Mouse (Mus musculus): ENCODE results near the gene Rap1gap. TPM values are rescaled to one million over a fixed set of nuclear protein-coding genes. Genes with fewer than 3 reads are reported as not detected.

Rap1gap gene
- 10 to 100 TPM; 14.2 to 14.8 TPM for total RNA-seq (2021)
- long read RNA-seq, experiment 1, partial matches to known transcripts: 7 of 12 reads
- long read RNA-seq, experiment 1, other reads (novel, unspliced or antisense): 4 of 12 reads
- long read RNA-seq, experiment 2, partial matches to known transcripts: 4 of 4 reads
- long read RNA-seq, experiment 2, other reads (novel, unspliced or antisense): 0 of 4 reads

DNA sequence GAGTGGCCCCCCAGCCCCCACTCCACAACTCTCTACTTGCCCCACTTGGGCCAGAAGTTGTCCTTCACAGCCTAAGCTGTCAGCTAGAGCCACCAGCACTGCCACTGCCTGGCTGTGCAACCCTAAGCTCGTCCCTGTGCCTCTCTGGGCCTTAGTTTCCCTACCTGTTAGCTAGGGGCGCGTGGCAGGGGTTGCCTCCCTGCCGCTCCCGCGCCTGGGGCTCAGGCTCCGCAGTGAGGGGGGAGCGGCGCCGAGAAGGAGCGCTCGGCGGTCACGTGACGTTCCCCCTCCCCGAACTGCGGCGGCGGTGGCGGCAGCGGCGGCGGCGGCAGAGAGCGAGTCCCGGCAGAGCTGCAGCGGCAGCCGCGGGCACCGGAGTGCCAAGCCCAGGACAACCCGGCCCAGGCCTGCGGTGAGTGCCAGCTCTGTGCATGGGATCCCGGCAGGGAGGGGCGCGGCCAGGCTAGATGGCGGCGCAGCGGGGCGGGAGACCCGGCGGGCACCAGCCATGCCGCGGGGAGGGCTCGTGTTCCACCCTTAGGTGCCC lies at the start of gene Rap1gap:
Gene Rap1gap (plus strand): TSS at position 294 of the 547 bp plus-strand sequence.
- DNase-seq: peak in 1 of 2 experiments; percentile 32

DNA sequence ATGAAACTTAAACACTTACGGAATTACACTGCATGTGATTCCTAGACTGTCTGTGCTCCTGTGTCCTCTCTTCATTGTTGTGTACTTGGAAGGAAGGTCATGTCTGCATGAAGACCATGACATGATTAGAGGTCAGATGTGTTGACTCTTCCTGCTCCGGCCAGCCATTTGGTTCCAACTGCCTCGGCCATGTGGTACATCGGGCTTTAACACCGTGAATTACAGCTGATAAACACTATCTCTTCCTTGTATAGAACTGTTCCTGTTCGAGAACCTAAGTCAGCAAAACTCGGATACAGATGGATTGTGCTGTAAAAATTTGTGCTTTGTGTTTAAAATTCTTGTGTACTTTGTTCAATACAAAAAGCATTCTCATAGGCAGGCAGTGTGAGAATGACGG lies 41.7 kb upstream of the Rap1gap start:
- DNase-seq: no peak

DNA sequence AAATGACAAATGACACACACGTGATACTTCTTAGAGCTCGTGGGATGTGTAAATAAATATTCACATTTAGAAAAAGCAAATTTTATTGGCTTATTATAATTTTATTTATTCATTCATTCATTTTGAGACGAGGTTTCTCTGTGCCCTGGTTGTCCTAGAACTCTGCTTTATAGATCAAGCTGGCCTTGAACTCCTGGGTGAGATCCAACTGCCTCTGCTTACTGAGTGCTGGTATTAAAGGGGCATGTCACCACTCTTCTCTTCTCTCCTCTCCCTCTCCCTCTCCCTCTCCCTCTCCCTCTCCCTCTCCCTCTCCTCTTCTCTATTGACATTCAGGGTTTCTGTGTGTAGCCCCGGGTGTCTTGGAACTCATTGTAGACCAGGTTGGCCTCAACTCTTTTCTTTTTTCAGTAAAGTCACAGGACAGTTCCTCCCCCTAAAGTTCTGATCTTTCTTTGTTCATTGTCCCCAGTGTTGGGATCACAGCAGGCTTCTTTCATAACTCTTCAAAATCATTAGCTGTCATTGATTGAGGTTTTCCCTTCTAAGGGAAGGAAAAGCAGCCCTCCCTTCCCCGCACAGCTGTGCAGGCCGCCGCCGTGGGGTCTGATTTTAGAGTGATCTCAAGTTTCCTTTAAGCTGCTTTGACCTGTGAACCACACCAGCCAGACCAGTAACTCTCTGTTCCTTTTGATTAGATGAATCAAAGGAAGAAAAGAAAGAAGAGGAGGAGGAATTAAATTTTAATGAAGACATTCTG lies 36.9 kb upstream of the Rap1gap start:
- DNase-seq: no peak

DNA sequence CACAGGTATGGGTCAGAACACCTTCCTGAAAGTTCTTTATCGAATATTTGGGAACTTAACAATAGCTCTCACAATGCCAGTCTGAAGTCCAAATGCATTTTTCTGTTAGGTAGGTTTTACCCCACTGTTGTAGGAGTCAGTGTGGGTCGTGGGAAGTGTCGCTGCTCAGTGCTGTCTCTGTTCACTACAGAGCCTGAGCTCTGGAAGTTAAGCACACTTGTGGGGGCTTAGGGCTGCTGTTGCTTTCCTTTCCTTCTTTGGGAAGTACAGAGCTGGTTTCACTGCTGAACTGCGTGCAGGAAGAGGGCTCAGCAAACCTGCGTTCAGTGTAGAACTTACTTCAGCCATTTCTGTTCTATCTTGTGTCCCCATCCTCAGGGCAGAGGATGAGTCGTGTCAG lies 36.1 kb upstream of the Rap1gap start:
- DNase-seq: no peak

DNA sequence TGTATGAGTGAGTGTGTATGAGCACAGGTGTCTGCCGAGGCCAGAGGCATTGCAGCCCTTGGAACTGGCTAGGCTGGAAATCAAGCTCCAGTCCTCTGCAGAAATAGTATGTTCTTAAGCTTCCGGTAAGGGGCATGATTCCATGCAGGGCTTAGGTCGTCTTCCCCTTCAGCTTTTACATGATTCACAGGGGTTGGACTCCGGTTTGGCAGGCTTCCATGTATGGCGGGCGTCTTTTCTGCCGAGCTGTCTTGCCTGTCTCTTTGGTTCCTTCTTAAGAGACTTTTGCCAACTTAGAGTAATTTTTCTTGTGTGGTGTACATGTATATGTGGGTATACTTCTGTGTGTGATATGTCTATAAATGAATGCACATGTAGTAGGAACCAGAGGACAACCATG lies 35.2 kb upstream of the Rap1gap start:
- DNase-seq: peak; percentile 12 to 20

DNA sequence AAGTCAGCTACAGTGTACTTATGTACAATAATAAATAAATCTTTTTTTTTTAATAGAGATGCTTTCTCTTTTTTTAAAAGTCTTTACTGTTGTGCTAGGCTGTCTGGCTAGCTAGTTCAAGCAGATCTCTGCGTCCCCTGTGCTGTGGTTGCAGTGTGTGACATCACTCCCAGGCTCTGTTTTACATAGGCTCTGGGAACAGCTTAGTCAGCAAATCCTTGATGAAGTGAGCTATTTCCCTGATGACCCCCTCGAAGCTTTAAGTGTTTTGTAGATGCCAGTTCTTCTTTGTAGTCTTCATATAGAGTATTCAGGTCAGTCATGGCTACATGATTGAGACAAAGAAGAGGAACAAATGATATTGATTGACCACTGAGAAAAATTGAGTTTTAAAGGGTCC lies 34.4 kb upstream of the Rap1gap start:
- DNase-seq: no peak

DNA sequence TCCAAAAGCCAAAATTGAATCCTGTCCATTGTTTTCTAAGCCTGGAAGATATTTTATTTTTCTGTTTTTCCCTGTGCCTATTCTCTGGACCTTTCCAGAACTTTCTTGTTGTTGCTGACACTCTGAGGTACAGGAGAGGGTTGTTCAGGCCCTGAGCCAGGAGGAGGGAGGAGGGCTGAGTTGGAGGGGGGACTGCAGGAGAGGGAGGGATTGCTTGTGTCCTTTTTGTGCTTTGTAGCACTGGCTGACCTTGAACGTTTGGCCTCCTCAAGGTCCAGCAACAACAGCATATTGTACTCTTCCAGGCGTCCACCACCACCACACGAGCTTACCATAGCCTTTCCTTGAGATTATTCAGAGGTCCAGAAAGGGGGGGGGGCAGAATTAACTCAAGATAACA lies 32.9 kb upstream of the Rap1gap start:
- DNase-seq: peak; percentile 13 to 14

DNA sequence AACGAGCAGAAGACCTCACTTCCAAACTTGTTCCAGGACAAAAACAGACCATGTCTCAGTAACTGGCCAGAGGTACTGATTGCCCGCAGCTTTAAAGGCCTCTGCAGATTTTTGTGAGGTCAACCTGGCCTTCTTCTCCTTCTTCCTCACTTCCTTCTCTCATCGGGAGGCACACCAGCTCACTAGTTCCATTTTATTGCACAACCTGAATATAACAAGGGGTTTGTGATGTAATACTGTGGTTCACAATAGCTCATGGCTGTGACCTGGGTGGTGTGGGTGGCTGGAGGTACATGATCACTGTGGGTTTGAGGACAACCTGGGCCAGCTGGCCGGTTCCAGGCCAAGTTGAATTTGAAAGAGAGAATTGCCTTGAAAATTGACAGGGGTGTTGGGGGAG lies 31.1 kb upstream of the Rap1gap start:
- DNase-seq: no peak

DNA sequence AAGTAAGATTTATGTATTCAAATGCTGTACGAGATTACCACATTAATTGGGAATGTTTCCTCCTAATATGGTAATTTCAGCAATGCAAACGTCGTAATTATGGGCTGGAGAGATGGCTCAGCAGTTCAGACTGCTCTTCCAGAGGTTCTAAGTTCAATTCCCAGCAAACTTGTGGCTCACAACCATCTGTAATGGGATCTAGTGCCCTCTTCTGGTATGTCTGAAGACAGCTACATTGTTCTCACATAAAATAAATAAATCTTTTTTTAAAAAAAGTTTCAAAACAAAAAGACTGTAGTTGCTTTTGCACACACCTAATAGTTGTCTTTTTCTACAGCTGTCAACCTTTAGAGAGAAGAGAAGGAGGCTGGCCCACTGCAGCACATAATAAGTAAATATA lies 27.9 kb upstream of the Rap1gap start:
- no peak for DNase-seq

DNA sequence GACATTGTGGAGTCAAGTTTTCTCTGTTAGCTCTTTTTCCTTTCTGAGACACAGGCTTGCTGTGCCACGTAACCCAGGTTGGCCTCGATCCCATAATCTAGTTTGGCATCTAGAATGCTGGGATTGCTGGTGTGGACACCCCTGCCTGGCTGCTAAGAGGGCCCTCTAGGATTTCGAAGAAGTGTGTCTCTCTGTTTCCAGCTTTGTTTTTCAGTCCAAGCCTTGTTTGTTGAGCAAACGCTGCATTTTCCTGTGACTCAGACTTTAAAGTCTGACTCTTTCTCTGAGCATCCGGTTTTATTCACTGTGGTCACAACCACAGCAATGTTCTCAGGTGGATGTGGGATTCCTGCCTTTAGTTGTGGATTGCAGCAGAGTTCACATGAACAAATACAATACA lies 23.0 kb upstream of the Rap1gap start:
- DNase-seq: no peak

DNA sequence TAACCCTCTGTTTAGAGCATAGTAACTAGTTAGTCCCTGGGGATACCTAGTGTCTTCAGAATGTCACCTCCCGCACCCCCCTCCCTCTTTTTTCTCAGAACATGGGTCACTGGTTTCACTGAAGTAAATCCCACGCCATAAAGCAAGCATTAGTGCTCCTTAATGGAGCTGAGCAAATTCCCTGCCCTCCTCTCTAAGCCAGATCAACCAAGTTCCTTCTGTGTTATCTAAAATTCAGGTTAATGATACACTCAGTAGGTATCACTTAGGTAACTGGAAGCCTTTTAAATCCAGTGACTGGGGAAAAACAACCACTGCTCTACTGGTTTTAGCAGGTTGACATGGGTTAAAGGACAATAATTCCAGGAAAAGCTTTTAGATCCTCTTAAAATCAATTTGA lies 22.4 kb upstream of the Rap1gap start:
- no peak for DNase-seq

DNA sequence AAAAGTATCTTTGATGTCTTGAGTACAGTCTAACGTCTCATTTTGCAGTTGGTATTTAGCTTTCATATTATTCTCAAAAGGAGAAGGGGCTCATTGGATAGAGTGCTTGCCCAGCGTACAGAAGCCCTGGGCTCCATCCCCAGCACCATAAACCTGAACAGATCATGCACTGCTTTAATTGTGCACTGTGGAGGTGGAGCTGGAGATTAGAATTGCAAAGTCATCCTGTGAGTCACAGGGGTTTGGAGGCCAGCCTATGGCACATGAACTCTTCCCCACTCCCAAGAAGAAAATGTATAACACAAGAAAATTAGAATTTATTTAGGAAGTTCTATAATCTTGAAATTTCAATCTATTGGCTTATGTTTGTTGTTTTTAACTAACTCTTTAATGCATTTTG lies 21.1 kb upstream of the Rap1gap start:
- peak in 1 of 2 experiments; percentile 10 for DNase-seq

DNA sequence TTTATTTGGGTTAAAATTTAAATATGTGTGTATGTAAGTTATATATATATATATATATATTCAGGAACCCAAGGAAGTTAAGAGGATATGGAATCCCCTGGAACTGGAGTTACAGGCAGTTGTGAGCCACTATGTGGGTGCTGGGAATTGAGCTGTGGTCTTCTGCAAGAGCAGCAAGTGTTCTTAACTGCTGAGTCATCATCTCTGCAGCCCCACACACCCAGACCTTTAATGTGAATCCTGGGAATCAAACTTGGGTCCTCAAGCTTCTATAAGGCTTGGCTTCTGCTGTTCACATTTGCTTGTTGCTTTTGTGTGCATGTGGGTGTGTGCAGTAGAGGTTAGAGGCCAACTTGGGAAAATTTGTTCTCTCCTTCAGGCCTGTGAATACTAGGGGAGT lies 18.3 kb upstream of the Rap1gap start:
- no peak for DNase-seq

DNA sequence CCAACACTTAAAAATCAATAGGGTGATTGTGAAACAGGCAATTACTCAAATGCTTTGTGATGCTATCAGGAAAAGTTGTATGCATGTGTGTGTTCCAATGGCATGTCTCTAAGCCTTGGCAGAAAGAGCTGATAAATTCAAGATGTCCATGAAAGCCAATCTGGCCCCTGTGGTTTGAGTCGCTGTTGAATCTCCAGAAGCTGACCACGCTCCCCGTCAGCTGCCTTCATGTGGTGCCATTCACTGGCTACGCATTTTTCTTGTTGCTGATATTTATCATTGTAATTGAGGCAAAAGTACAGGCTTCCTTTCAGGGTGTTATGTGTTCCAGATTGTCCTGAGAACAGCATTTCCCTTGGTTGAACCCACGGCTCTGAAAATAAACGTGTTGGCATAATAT lies 16.9 kb upstream of the Rap1gap start:
- no peak for DNase-seq

DNA sequence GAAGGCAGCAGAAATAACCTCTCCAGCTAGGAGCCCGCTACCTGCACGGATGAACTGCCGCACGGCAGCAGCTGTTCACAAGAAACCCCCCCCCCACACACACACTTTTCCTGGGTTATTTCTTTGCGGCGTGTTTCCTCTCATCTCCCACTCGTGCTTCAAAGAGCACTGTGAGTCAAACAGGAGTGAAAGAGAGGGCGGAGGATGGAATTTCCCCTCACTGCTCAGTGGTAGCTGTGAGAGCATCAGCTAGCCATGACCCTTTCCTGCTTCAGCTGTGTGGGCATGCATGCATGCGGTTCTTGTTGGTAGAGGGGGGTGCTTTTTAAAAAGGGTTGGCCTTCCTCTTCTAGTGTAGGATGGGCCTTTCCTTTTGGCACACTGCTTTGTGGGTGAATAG lies 16.3 kb upstream of the Rap1gap start:
- no peak for DNase-seq

DNA sequence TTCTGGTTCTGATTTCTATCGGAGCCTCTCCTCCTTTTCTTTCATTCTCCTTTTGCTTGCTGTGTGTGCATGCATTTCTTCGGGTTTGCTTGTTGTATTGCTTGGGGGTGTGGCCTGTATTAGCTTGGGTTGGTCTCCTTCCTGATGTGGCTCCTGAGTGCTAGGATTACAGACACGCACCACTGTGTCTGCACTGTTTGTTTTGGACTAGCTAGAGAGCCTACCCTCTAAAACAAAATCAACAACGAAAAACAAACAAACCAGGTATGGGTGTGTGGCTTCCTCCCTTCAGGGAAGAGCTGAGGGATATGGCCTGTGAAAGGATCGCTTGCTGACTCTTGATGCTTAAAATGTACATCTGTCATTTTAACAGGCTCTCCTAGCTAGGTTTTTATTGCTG lies 13.6 kb upstream of the Rap1gap start:
- DNase-seq: no peak

DNA sequence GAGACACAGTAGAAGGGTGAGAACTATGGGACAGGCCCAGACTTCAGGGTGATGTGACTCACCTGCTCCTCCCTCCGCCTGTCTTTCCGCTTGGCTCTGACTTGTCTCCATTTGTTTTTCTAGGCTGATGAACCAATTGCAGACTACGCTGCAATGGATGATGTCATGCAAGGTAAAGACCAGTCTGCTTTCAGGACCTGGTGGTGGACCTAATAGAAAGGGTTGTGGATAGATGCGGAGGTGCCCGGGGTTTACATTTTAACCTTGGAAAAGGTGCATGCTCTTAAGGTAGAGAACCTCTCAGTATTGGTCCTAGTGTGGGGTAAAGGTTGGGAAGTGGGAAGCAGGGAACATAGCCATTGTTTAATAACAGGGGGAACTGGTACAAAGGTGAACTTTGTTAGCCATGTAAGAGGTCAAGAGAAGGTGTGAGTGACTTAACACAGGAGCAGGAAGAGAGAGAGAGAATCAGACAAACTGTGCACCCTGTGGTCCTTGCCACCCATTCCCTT lies 11.6 kb upstream of the Rap1gap start:
- no peak for DNase-seq

DNA sequence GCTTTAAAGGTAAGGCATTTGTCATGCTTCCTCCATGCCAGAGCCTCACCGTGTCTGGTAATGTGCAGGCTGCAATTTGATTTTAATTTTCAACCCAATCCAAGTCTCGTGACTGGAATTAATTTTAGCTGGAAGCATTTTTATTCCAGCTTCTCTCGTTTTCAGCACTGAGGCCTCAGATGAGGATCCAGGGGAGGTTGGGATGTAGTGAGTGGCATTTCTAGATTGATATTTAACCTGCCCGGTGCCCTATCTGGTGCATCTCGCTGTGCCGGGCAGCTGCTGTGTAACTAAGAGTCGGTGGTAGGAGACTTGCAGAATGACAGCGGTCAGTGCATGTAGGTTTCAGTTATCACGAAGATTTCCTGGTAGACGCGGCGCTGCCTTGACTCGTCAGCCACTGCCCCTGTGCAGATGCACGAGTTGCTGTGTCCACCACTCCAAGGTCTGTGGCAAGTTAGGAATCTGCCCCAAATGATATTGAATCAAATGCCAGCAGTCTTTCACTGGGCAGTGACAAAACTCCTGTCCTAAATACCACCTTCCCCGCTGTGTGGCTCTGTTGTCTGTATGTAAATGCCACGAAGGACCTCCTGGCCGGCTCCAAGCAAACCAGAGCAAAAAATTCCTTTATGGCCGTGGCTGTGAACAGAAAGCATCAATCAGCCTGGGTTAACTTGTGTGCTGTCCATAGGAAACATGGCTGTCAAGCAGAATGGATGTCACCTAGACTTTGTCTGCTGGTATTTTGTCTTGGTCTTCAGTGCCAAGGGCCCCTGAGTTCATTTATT lies 9.1 kb upstream of the Rap1gap start:
- no peak for DNase-seq

DNA sequence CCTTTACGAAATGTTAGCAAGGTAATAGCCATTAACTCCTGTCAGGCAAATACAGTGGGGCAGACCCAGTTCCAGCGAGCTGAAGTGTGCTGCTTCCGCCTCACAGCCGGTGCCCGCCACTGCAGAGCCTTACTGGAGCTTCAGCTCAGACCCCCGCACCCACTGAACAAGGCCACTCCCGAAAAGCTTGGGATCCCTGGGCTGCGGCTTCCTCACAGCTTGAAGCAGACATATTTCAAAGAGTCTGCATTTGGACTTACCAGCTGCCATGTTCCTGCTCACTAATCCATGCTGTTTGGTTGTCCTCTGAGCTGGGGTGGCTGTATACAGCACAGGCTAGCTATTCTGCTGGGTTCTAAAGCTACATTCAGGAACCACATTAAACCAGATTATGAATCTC lies 6.9 kb upstream of the Rap1gap start:
- DNase-seq: no peak

DNA sequence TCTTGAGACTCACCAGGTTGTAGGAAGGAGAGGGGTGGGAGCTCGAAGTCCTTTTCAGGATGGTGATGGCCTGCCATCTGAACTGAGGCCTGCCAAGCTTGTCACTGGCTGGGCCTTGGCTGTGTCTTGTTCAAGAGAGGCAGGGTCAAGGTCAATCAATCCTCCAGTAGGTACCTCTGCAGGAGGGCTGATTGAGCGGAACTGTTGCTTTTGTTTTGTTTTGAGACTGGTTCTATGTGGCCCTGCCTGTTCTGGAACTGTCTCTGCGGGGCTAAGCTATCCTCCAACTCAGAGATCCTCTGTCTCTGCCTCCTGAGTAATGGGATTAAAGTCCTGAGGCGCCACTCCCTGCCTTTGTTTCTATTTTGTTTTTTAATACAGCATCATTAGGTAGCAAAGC lies 5.0 kb upstream of the Rap1gap start:
- DNase-seq: no peak

DNA sequence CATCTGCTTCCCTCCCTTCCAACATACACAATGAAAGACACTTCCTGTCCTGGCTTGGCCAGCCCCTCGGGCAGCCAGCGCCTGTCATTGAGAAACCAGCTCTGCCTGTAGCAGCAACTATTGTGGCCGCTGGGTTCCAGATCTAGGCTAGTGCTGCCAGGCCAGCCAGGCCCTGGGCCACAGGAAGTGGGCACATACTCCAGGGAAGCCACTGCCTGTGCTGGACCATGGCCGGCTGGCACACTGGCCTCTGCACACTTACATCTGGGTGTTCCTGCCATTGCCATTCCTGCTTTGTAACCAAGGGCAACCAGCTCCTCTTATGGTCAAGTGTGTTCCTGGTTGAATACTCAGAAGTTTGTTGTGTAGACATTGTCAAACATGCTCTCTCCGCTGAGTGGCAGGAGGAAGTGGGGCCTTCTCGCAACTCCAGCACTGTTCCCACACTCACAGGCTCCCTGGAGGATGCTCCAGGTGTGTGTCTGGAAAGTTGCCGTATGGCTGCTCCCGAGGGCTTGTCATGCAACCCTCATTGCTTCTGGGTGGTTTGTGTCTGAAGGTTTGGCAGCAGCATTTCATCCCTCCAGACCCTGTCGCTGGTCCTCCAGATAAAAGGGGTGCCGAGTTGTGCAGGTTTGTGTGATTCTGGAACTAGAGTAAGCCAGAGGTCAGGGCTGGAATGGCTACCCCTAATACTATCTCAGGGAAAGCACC lies 4.0 kb upstream of the Rap1gap start:
- no peak for DNase-seq

DNA sequence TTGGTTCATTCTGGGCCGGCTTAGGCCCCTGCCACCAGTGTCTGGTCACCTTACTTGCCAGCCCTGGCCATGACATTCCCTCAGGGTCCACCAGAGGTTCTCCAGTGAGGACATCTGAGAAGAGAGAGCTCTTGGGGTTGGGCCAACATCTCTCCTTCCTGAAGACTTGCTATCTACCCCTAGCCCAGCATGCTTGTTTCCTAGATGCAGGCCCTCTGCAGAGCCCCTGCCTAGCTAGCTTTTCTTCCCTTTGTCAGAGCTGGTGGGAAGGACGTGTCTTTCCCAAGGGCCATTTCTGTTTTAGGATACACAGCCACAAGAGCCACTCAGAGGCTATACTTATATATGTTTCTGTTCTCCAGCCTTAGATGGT lies 3.5 kb upstream of the Rap1gap start:
- DNase-seq: no peak
